Mouse (Mus musculus) splenic B cell, adult 2 months (primary cell): ENCODE measurements around the gene Stk11ip.

Source experiments
- DNase-seq: peaks from one replicate; pipeline ENCODE4 v3.0.0-alpha.2; 2011; ENCODE audit warnings: low read depth, low spot score
- H3K27me3 ChIP-seq: 2 replicates; pipeline ENCODE4 v1.6.1; 2012; ENCODE audit warnings: mild to moderate bottlenecking, low read length, moderate library complexity, mixed read lengths; ENCODE audit not compliant: control insufficient read depth, poor library complexity, insufficient read depth, severe bottlenecking
- H3K36me3 ChIP-seq: 2 replicates; pipeline ENCODE4 v1.6.1; 2012; ENCODE audit warnings: mild to moderate bottlenecking, low read length, moderate library complexity, mixed read lengths; ENCODE audit not compliant: control insufficient read depth, poor library complexity, insufficient read depth, severe bottlenecking

Gene Stk11ip

DNA sequence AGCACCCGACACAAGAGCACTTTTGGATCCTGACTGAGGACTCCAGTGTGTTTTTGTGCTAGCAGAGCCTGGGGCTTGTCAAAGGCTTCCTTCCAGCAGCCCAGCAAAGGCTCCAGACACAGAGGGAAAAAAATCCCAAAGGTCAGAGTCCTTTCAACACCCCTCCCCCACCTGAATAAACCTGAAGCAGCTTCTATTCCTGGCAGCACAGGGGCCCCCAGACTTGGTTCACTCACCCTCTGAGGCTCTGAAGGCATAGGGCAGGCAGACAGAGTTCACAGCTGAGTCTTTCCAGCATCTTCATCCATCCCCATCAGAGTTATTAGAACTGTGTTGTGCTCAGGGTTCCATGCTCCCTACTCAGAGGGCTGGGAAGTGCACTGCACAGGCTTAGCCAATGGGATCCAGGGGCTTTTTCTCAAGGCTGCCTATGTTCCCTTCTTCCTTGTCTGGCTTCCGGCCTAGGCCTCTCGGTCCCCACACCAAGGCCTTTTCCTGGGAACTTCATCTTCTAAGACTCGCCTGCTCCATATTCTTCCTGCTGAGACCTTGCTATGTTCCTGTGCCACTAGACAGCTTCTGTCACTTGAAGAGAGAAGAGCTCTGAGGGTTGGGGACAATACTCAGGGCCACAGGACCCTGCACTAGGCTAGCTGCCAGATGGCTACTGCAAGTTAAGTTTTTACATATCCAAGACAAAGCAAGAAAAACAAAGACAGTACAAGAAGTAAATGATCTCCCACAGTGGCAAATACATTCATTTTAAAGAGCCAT is 9.7 kb upstream of the Stk11ip start:
- Histone ChIP-seq H3K27me3 (no peaks in the 10 kb centered on the region), H3K36me3 (no peaks in the 10 kb centered on the region)
- no peak for DNase-seq

DNA sequence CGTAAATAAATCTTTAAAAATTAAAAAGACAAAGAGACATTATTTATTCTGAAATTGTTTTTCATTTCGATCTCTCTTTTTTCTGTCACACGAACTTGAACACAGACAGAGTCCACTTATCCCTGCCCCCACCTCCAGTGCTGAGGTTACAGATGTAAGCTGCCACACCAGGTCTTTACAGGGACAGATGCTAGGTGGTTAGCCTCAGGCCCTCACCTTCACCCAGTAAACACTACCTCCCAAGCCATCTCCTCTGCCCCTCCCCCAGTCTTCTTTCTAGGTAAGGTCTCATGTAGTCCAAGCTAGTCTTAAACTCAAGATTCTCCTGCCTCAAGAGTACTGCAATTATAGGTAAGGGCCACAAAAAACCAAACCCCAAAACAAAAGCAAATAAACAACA is 8.8 kb upstream of the Stk11ip start:
- no peak for DNase-seq
- Histone ChIP-seq H3K36me3 (no peaks in the 10 kb centered on the region), H3K27me3 (no peaks in the 10 kb centered on the region)

DNA sequence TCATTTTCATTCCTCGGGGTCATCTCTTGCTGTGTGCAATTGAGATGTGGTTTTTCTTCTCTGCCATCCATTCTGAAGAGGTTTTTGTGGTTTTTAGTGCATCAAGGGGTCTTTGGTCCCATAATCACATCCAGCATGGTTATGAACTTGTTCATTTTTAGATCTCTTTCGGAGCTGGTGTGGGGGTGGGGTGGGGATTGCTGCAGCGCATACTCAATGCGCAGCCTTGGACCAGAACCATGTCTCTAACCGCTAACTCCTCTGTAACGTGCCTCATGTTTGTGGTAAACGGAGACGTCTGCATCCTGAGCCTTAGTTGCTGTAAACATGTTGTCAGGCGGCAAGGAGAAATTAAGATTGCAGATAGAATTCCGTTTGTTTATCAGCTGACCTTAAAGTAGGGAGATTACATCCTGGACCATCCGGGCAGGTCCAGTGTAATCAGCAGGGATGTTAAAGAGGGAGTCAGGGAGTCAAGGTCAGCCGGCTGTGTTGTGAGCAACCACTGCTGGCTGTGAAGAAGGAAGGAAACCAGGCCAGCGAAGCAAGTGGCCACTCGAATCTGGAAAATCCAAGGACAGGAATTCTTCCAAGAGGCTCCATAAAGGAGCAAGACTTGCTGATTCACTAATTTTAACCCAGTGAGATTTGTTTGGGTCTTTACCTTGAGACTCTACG is 4.5 kb upstream of the Stk11ip start:
- no peaks in the 10 kb centered on the region for H3K36me3 ChIP-seq
- H3K27me3 ChIP-seq = no peaks in the 10 kb centered on the region
- DNase-seq = no peak

DNA sequence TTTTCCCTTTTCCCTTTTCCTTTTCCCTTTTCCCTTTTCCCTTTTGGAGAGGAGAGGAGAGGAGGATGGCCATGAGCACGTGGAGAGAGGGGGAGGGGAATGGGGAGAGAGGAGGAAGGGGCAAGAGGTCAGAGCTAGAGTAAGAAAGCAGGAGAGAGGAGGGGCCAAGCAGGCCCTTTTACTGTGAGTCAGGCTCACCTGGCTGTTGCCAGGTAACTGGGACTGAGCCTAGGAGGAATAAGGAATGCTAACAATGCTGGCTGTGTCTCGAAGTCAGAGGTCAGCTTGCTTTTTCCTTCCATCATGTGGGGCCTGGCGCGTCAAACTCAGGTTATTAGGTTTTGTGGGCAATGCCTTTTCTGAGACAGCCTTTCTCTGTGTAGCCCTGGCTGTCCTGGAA is 3.3 kb upstream of the Stk11ip start:
- H3K27me3 ChIP-seq = no peaks in the 10 kb centered on the region
- no peak for DNase-seq
- H3K36me3 ChIP-seq = no peaks in the 10 kb centered on the region

DNA sequence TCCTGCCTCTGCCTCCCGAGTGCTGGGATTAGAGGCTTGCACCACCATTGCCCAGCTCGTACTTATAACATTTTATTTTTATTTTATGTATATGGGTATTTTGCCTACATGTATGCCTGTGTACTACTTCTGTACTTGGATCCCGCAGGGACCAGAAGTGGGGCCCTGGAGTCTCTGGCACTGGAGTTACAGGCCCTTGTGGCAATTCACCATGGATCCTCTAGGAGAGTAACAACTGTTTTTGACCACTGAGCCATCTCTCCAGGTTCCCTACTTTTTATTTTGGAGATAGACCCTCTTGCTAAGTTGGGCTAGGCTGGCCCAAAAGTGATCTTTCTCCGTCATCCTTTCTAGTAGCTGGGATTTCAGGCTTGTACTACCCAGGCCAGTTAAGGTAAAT is 2.9 kb upstream of the Stk11ip start:
- H3K27me3 ChIP-seq = no peaks in the 10 kb centered on the region
- DNase-seq = no peak
- H3K36me3 ChIP-seq = no peaks in the 10 kb centered on the region

DNA sequence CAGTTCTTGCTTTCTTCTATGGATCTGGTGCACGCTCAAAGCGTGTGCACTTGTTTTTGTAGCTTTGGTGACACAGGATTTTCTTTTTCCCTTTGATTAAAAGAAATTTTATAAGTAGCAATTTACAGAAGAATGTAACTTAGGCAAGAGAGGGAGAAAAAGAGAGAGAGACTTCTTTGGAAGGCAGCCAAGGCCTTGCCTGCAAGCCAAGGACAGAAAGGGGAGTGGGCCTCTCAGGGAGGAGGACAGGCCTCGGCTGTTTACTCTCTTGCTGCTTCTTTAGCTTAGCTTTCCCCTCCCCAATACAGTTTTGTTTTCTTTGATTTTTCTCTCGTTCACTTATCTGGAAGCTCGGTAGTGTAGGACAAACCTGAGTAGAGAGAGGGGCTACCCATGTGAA is 1.8 kb upstream of the Stk11ip start:
- DNase-seq = no peak
- no peaks in the 10 kb centered on the region for H3K36me3 ChIP-seq
- no peaks in the 10 kb centered on the region for H3K27me3 ChIP-seq

DNA sequence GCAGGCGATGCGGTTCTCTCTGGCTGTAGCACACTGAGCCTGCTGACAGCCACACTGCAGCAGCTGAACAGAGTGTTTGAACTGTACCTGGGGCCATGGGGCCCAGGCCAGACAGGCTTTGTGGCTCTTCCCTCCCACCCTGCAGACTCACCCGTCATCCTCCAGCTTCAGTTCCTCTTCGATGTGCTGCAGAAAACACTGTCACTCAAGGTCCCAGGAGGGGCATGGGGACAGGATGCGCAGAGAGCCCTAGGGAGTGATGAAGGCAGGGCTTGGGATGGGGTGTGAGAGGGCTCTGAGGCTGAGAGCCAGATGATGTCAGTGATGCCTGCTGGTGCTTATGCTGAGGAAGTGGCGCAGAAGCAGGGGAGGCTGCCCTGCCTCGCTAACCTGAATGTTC is 3.4 kb downstream of the Stk11ip start:
- DNase-seq = peak; percentile 95
- H3K36me3 ChIP-seq = peaks cover 4% of the 10 kb centered on the region

DNA sequence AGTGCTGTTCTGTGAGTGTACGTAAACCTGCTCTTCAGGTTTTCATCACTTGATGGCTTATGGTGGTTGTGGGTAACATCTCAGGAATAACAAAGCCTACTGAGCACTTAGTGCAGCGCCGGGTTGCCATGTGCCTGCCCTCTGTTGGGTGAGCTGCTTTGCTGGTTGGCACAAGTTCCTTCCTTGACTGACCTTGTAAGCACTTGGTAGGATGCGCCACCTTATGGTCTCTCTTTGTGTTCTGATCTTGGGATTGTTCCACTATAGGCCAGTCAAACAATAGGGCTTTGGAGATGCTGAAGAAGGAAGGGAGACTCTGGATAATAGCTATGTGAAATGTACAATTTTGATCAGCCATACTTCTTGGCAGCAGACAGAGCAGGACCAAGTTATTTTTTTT is 9.2 kb downstream of the Stk11ip start:
- DNase-seq = no peak
- peaks cover 16% of the 10 kb centered on the region for H3K36me3 ChIP-seq
- no peaks in the 10 kb centered on the region for H3K27me3 ChIP-seq

More for the DNA sequence above, 3.4 kb downstream of the Stk11ip start:
- no peaks in the 10 kb centered on the region for H3K27me3 ChIP-seq

DNA sequence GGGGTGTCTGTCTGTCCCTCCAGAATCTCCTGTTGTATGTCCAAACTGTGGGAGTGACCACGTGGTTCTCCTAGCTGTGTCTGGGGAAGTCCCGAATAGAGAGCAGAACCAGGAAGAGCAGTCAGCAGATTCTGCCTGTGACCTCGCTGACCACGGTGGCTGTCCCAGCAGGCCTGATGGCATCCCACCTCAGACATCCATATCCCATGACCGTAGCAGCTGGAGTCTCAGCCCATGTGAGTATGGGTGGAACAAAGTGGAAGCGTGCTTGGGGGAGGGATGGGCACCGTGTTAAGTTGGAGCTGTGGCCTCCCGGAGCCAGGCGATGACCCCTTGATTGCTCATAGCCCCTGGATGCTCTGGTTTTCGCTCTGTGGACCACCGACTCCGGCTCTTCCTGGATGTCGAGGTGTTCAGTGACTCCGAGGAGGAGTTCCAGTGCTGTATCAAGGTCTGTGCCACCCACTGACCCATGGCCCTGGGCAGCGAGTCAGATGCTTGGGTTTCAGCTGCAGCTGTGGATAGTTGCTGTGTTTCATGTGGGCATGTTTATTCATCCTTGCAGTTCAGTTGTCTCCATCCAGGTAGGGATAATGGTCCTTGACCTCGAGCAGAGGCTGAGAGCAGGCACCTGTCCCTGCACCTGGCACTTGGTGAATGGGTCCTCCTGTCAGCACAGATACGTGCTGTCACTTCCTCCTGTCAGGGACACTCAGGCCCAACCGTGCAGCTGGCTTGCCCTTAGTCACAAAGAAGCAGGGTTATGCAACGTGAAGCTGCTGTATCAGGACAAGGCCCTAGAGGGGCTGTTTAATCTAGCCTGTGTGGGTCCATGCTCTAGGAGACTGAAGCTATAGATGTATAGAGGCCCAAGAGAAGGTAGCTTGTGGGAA is 11.2 kb downstream of the Stk11ip start:
- DNase-seq = no peak
- H3K27me3 ChIP-seq = no peaks in the 10 kb centered on the region

DNA sequence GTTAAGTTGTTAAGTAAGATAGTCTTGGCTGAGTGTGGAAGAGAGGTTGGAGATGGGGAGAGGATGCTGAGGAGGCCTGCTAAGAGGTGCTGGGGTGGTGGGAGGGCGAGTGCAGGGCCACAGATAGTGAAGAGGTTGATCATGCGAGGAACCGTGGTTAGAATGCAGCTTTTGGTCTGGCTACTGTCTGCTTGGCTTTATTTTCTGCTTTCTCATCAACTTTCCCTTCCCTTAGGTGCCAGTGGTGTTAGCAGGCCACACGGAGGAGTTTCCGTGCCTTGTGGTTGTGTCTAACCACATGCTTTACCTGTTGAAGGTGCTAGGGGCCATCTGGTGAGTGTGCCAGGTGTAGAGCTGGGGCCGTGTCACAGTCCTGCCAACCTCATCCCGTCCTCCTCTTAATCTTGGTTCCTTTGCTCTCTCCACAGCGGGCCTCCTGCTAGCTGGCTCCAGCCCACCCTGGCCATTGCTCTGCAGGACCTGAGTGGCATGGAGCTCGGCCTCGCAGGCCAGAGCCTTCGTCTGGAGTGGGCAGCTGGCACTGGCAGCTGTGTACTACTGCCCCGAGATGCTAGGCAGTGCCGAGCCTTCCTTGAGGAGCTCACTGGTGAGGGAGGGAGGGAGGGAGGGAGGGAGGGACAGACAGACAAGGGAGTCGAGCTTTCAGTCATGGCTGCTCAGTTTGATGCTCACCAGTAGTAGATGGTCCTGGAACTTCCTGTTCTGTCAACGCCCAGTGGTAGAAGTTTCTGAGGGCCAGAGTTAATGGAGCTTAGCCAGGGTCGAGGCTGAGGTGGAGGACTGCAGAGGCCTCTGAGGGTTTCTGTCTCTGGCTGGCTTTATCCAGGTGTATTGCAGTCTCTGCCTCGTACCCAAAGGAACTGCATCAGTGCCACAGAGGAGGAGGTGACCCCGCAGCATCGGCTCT is 12.3 kb downstream of the Stk11ip start:
- H3K27me3 ChIP-seq = no peaks in the 10 kb centered on the region
- peaks cover 15% of the 10 kb centered on the region for H3K36me3 ChIP-seq
- no peak for DNase-seq

More for the DNA sequence above, 11.2 kb downstream of the Stk11ip start:
- H3K36me3 ChIP-seq = peaks cover 17% of the 10 kb centered on the region

DNA sequence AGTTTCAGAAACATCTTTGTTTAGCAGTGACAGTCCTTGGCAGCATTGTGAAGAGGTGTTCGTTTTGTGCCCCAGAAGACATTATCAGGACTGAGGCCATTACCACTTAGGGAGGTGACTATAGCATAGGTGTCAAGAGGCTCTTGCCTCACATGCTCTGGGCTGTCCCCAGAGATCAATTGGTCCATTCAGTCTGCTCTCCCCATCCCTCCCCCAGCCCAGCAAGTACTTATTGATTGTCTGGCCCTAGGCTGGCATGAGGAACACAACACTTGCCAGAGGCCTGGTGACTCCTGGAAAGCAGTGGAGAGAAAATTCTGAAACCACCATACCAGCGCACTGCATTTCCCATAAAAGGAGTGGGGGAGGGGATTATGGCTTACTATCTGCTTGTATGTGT is 16.3 kb downstream of the Stk11ip start:
- DNase-seq = no peak
- H3K27me3 ChIP-seq = no peaks in the 10 kb centered on the region
- H3K36me3 ChIP-seq = peaks cover 13% of the 10 kb centered on the region

DNA sequence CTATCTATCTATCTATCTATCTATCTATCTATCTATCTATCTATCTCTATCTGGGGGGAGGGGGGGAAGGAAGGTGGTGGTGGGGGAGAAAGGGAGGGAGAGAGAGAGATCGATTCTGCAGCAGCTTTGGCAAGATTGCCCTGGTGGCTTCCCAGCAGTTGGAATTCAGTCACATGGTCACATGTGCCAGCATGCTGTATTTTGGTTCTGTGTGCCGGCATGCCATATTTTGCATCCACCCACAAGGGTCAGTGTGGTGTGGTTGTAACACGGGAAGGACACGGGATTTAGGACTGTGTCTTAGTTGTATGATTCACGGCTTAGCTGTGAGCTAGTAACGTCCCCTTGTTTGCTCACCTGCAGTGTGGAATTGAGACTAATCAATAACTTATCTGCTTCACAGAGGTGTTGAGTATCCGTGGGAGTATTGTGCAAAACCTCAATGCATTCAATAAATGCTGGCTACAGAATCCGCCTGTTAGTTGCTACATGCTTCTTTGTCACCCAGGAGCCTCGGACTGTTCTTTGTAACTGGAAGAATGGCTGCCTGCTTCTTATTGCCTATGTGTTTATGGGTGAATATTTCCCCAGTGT is 17.4 kb downstream of the Stk11ip start:
- no peaks in the 10 kb centered on the region for H3K27me3 ChIP-seq
- DNase-seq = no peak
- peaks cover 10% of the 10 kb centered on the region for H3K36me3 ChIP-seq

DNA sequence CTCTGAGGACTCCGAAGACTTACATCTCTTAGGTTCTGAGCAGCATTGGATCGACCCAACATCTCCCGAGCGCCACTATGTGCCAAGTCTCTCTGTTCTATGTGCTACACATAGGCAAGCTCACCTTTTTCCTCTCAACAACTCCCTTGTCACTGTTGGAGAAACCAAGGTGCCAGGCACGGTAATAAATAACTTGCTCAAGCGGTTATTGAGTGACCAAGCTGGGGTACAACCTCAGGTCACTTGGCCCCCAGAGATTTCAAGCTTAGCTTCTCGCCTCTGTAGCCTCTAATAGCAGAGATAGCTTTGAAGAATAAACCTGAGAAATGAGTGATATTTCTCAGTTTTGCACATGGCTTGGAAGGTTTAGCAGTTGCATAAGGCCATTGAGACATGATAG is 20.2 kb downstream of the Stk11ip start:
- no peak for DNase-seq
- H3K36me3 ChIP-seq = peaks cover 1% of the 10 kb centered on the region; the same call in 1 of the 2 replicates

DNA sequence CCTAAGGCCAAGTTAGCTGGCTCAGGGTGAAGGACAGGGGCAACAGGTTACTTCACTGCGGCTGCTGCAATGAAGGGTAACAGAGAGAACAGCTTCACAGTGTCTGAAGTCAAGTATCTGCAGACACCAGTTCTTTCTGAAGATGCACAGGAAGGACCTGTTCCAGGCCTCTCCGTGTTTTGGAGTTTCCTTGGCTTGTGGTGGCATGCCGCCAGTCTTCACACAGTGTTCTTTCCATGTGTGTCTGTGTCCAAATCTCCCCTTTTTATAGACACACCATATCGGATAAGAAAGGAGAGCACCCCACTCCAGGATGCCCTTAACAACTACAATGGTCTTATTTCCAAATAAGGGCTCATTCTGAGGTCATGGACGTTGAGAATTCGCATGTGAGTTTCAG is 23.0 kb downstream of the Stk11ip start:
- DNase-seq = no peak
- Histone ChIP-seq H3K36me3 (no peaks in the 10 kb centered on the region), H3K27me3 (0 out of 2 replicates have a peak, but pooled peaks cover 2% of the 10 kb centered on the region)

More for the DNA sequence above, 20.2 kb downstream of the Stk11ip start:
- 0 out of 2 replicates have a peak, but pooled peaks cover 2% of the 10 kb centered on the region for H3K27me3 ChIP-seq
